Mouse (Mus musculus): Measurements from ENCODE around the gene Cdh22. TPM values are rescaled to one million over a fixed set of nuclear protein-coding genes. Genes with fewer than 3 reads are reported as not detected.
A peak's percentile ranks its signal among the peaks of the same experiment; 100 is the strongest.

Cdh22 gene
- total RNA-seq, 2 experiments from 2014 or later, result 0.26 to 0.42 TPM

- peak in 1 of 2 experiments; percentile 69 for DNase-seq (ENCODE audit: low spot score in 2 of 2)
Observed at GRCm38 (mm10) chr2:165159055-165159688, 75.5 kb downstream of the Cdh22 start.

GRCm38 (mm10) chr2:165158317-165158716 lies 76.3 kb downstream of the Cdh22 start:
- DNase-seq (ENCODE audit: low spot score in 2 of 2), result no peak

GRCm38 (mm10) chr2:165157900-165158299 lies 76.8 kb downstream of the Cdh22 start:
- no peak for DNase-seq (ENCODE audit: low spot score in 2 of 2)

- DNase-seq (ENCODE audit: low spot score in 2 of 2), result no peak
Observed at GRCm38 (mm10) chr2:165153006-165153405, 81.6 kb downstream of the Cdh22 start.

GRCm38 (mm10) chr2:165149741-165150140 lies 84.9 kb downstream of the Cdh22 start:
- no peak for DNase-seq (ENCODE audit: low spot score in 2 of 2)

- DNase-seq (ENCODE audit: low spot score in 2 of 2), result no peak
Observed at GRCm38 (mm10) chr2:165145821-165146220, 88.8 kb downstream of the Cdh22 start.

- no peak for DNase-seq (ENCODE audit: low spot score in 2 of 2)
Observed at GRCm38 (mm10) chr2:165143487-165143886, 91.2 kb downstream of the Cdh22 start.

- no peak for DNase-seq (ENCODE audit: low spot score in 2 of 2)
Observed at GRCm38 (mm10) chr2:165136049-165136448, 98.6 kb downstream of the Cdh22 start.

- no peak for DNase-seq (ENCODE audit: low spot score in 2 of 2)
Observed at GRCm38 (mm10) chr2:165133566-165133965, 101.1 kb downstream of the Cdh22 start.

- no peak for DNase-seq (ENCODE audit: low spot score in 2 of 2)
Observed at GRCm38 (mm10) chr2:165131428-165131827, 103.2 kb downstream of the Cdh22 start.

GRCm38 (mm10) chr2:165129189-165129588 lies 105.5 kb downstream of the Cdh22 start:
- DNase-seq (ENCODE audit: low spot score in 2 of 2), result no peak

- DNase-seq (ENCODE audit: low spot score in 2 of 2), result no peak
Observed at GRCm38 (mm10) chr2:165126896-165127562, 107.6 kb downstream of the Cdh22 start.

- no peak for DNase-seq (ENCODE audit: low spot score in 2 of 2)
Observed at GRCm38 (mm10) chr2:165121206-165121840, 113.3 kb downstream of the Cdh22 start.

GRCm38 (mm10) chr2:165120765-165121164 lies 113.9 kb downstream of the Cdh22 start:
- no peak for DNase-seq (ENCODE audit: low spot score in 2 of 2)

- no peak for DNase-seq (ENCODE audit: low spot score in 2 of 2)
Observed at GRCm38 (mm10) chr2:165113733-165114132, 120.9 kb downstream of the Cdh22 start.

GRCm38 (mm10) chr2:165112149-165112548 lies 122.5 kb downstream of the Cdh22 start:
- DNase-seq (ENCODE audit: low spot score in 2 of 2), result peak; percentile 89 to 91

GRCm38 (mm10) chr2:165106585-165106984 lies 128.1 kb downstream of the Cdh22 start:
- DNase-seq (ENCODE audit: low spot score in 2 of 2), result no peak

- DNase-seq (ENCODE audit: low spot score in 2 of 2), result no peak
Observed at GRCm38 (mm10) chr2:165105513-165106079, 129.1 kb downstream of the Cdh22 start.

GRCm38 (mm10) chr2:165102920-165103319 lies 131.7 kb downstream of the Cdh22 start:
- no peak for DNase-seq (ENCODE audit: low spot score in 2 of 2)

- no peak for DNase-seq (ENCODE audit: low spot score in 2 of 2)
Observed at GRCm38 (mm10) chr2:165100749-165101148, 133.9 kb downstream of the Cdh22 start.

GRCm38 (mm10) chr2:165098861-165099260 lies 135.8 kb downstream of the Cdh22 start:
- no peak for DNase-seq (ENCODE audit: low spot score in 2 of 2)

- DNase-seq (ENCODE audit: low spot score in 2 of 2), result no peak
Observed at GRCm38 (mm10) chr2:165096367-165096766, 138.3 kb downstream of the Cdh22 start.
